ENCODE assay signal across 32 mouse cellular contexts in the genomic region with DNA sequence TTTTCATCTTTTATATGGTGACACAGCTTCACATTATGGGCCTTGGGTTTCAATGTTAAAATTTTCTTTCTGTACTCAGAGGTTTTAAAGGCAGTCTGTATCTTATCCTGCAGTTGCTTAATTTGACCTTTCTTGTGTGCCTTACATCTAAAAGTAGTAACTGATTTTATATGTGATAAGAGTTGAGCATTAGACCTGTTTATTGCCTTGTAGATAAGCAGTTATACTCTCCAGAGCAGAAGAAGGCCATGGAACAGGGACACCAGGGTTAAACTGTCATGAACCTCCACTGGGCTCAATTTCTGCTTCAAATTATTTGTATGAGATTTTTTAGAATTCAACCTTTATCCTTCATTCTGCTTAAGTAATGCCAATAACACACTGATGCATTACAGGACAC. TPM values are rescaled to one million over a fixed set of nuclear protein-coding genes. Genes with fewer than 3 reads are reported as not detected.
"Had no signal": no experiment of that assay in that cellular context is flagged by ENCODE, and none has a peak within 500 bp of the region (broad histone marks: within the 10 kb centered on the region; RNA-seq: fewer than 3 reads in every experiment).

No protein-coding gene starts in this region.

- H3K27me3 ChIP-seq: heart, embryonic 13.5 days; heart, embryonic 15.5 days; hindbrain, embryonic 13.5 days; hindbrain, embryonic 15.5 days; kidney, embryonic 15.5 days; limb, embryonic 13.5 days; limb, embryonic 15.5 days; liver, embryonic 12.5 days had no signal

- H3K36me3 ChIP-seq: heart, embryonic 13.5 days; heart, embryonic 15.5 days; hindbrain, embryonic 13.5 days; hindbrain, embryonic 15.5 days; kidney, embryonic 15.5 days; limb, embryonic 13.5 days; limb, embryonic 15.5 days; liver, embryonic 12.5 days had no signal

- H3K9ac ChIP-seq: heart, embryonic 13.5 days; heart, embryonic 15.5 days; hindbrain, embryonic 13.5 days; hindbrain, embryonic 15.5 days; kidney, embryonic 15.5 days; limb, embryonic 13.5 days; limb, embryonic 15.5 days; liver, embryonic 12.5 days; liver, embryonic 14.5 days had no signal

- H3K4me1 ChIP-seq: heart, embryonic 13.5 days; heart, embryonic 15.5 days; hindbrain, embryonic 13.5 days; hindbrain, embryonic 15.5 days; kidney, embryonic 15.5 days; limb, embryonic 15.5 days; liver, embryonic 12.5 days had no signal

- H3K27ac ChIP-seq: gastrocnemius, adult 2 months; heart, adult 2 months; heart, embryonic 13.5 days; heart, embryonic 15.5 days; hindbrain, embryonic 13.5 days; hindbrain, embryonic 15.5 days; hindbrain, postnatal 0 days; kidney, embryonic 15.5 days; kidney, postnatal 0 days; layer of hippocampus, adult 2 months; left cerebral cortex, adult 2 months; limb, embryonic 13.5 days; limb, embryonic 15.5 days; liver, embryonic 12.5 days; liver, embryonic 14.5 days had no signal

- ATAC-seq: hindbrain, postnatal 0 days; liver, embryonic 12.5 days had no signal

- DNase-seq: gastrocnemius, adult 2 months; gastrocnemius, postnatal 14 days; gastrocnemius, postnatal 36 days; heart, adult 11 months; heart, adult 2 months; heart, postnatal 14 days; heart, postnatal 36 days; kidney, adult 11 months; kidney, adult 2 months; kidney, adult 9 months; kidney, postnatal 14 days; kidney, postnatal 36 days; left cerebral cortex, postnatal 4 days had no signal

- H3K9me3 ChIP-seq: heart, embryonic 13.5 days; heart, embryonic 15.5 days; hindbrain, embryonic 13.5 days; hindbrain, embryonic 15.5 days; kidney, embryonic 15.5 days; limb, embryonic 13.5 days; limb, embryonic 15.5 days; liver, embryonic 12.5 days had no signal

- H3K4me3 ChIP-seq: gastrocnemius, adult 2 months; heart, adult 2 months; heart, embryonic 13.5 days; heart, embryonic 15.5 days; hindbrain, embryonic 13.5 days; hindbrain, embryonic 15.5 days; kidney, embryonic 15.5 days; layer of hippocampus, adult 2 months; left cerebral cortex, adult 2 months; limb, embryonic 13.5 days; limb, embryonic 15.5 days; liver, embryonic 12.5 days had no signal

- H3K4me2 ChIP-seq: heart, embryonic 11.5 days; heart, embryonic 13.5 days; heart, embryonic 15.5 days; hindbrain, embryonic 13.5 days; hindbrain, embryonic 15.5 days; kidney, embryonic 15.5 days; limb, embryonic 13.5 days; limb, embryonic 15.5 days; liver, embryonic 12.5 days had no signal

RNA-seq across cellular contexts. Expression of gene Slc15a5, which starts 24.8 kb away (rescaled TPM):
- total RNA-seq: heart, adult 2 months; heart, postnatal 14 days; heart, postnatal 36 days; hematopoietic stem cell, adult 5-6 weeks; hindbrain, postnatal 0 days; layer of hippocampus, adult 2 months; layer of hippocampus, postnatal 10 days; left cerebral cortex, postnatal 4 days had no signal
- polyA plus RNA-seq: heart, adult 2 months; heart, embryonic 13.5 days; hindbrain, embryonic 11.5 days; hindbrain, embryonic 15.5 days; kidney, adult 2 months; kidney, embryonic 15.5 days; large intestine, adult 2 months; limb, embryonic 11.5 days; limb, embryonic 13.5 days; limb, embryonic 15.5 days; liver, embryonic 12.5 days; liver, embryonic 14.5 days had no signal
